Mouse (Mus musculus): ENCODE measurements around the gene Exoc6b.

DNA sequence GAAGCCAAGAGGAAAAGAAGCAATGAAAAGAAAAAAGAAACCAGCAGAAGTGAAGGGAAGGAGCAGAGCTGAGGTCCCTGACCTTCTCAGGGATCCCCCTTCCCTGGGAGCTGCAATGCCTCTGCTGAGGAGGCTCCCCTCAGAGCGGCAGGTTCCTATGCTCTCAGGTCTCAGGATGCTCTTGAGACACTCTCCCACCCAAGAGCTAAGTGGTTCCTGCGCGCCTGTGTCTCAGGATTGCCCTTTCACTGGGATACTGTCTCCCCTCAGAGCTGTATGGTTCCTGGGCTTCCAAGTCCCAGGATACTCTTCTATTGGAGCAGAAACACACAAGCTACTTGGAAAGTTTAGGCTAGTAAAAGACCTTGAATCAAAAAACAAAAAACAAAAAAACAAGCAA is 394.4 kb downstream of the Exoc6b start:
- TF ChIP-seq CTCF (IDR thresholded peaks at IDR 0.05; ENCODE audit: low read depth) (no peak), EP300 (optimal IDR thresholded peaks at IDR 0.05) (no peak)

All from stomach, postnatal 0 days (tissue).